Mouse (Mus musculus) left cerebral cortex, adult 18-20 months (tissue): ENCODE measurements around the gene Vps51. TPM values are rescaled to one million over a fixed set of nuclear protein-coding genes. Genes with fewer than 3 reads are reported as not detected.

Experiments
- DNase-seq, 2 experiments: peaks; one replicate each; pipeline ENCODE4 v3.0.0; 2021 to 2022; ENCODE audit warnings: low spot score in 2 of 2, mixed read lengths in 1 of 2
- long read RNA-seq, 2 experiments: library from polyadenylated mRNA; stranded (forward); transcript quantifications; one replicate each; pipeline ENCODE4 v2.0.0; 2021
- total RNA-seq, 2 experiments: library from RNA; stranded (reverse); gene quantifications; 2 replicates each; pipeline ENCODE4 v1.2.3; 2021

The Vps51 gene
- total RNA-seq, result 10 to 100 TPM; 78.5 to 94.4 TPM
- long read RNA-seq, experiment 1, transcript Vps51-201 (10 exons, 2,675 nt), result major isoform, 66 of 92 reads
- long read RNA-seq, experiment 1, partial matches to known transcripts, result 12 of 92 reads
- long read RNA-seq, experiment 1, other reads (novel, unspliced or antisense), result 13 of 92 reads
- long read RNA-seq, experiment 2, transcript Vps51-201 (10 exons, 2,675 nt), result major isoform, 76 of 94 reads
- long read RNA-seq, experiment 2, partial matches to known transcripts, result 8 of 94 reads
- long read RNA-seq, experiment 2, other reads (novel, unspliced or antisense), result 8 of 94 reads

- DNase-seq, result peak; percentile 87 to 88
Observed at GRCm38 (mm10) chr19:6076564-6077393, at the start of gene Vps51. Vps51 (minus strand) TSS chr19:6077231.

- peak in 1 of 2 experiments; percentile 50 for DNase-seq
Observed at GRCm38 (mm10) chr19:6126289-6126688, 49.3 kb upstream of the Vps51 start.

GRCm38 (mm10) chr19:6124898-6125297 lies 47.9 kb upstream of the Vps51 start:
- no peak for DNase-seq

- no peak for DNase-seq
Observed at GRCm38 (mm10) chr19:6123330-6123729, 46.3 kb upstream of the Vps51 start.

- DNase-seq, result no peak
Observed at GRCm38 (mm10) chr19:6121761-6122160, 44.7 kb upstream of the Vps51 start.

GRCm38 (mm10) chr19:6118677-6119185 lies 41.7 kb upstream of the Vps51 start:
- DNase-seq, result no peak

GRCm38 (mm10) chr19:6117986-6118676 lies 41.1 kb upstream of the Vps51 start, which contains the start of gene Sac3d1:
Sac3d1 (minus strand) TSS chr19:6118650.
- DNase-seq, result peak; percentile 90

GRCm38 (mm10) chr19:6117346-6117985 lies 40.4 kb upstream of the Vps51 start:
- no peak for DNase-seq

- no peak for DNase-seq
Observed at GRCm38 (mm10) chr19:6116113-6116850, 39.3 kb upstream of the Vps51 start.

GRCm38 (mm10) chr19:6113116-6113515 lies 36.1 kb upstream of the Vps51 start:
- DNase-seq, result no peak

- no peak for DNase-seq
Observed at GRCm38 (mm10) chr19:6105586-6105985, 28.6 kb upstream of the Vps51 start, which contains the start of gene Naaladl1. Naaladl1 (plus strand) TSS chr19:6105782.

- DNase-seq, result no peak
Observed at GRCm38 (mm10) chr19:6104476-6104875, 27.4 kb upstream of the Vps51 start.

GRCm38 (mm10) chr19:6102169-6102853 lies 25.3 kb upstream of the Vps51 start:
- no peak for DNase-seq

- no peak for DNase-seq
Observed at GRCm38 (mm10) chr19:6101186-6101585, 24.2 kb upstream of the Vps51 start.

- no peak for DNase-seq
Observed at GRCm38 (mm10) chr19:6097847-6098246, 20.8 kb upstream of the Vps51 start.

- DNase-seq, result no peak
Observed at GRCm38 (mm10) chr19:6094119-6094518, 17.1 kb upstream of the Vps51 start, which contains the start of gene AC131692.1. AC131692.1 (plus strand) TSS chr19:6094419.

GRCm38 (mm10) chr19:6088841-6089240 lies 11.8 kb upstream of the Vps51 start:
- DNase-seq, result no peak

- DNase-seq, result no peak
Observed at GRCm38 (mm10) chr19:6085417-6085879, 8.4 kb upstream of the Vps51 start.
